Mouse (Mus musculus) adrenal gland, adult 18-20 months (tissue): ENCODE data around the gene Rrp1b. TPM values are rescaled to one million over a fixed set of nuclear protein-coding genes. Genes with fewer than 3 reads are reported as not detected.

Source experiments
- total RNA-seq, 2 experiments: library from RNA; stranded (reverse); gene quantifications; 1 replicate in 1 of 2; 2 replicates in 1 of 2; pipeline ENCODE4 v1.2.3; 2021

Rrp1b gene
- total RNA-seq, 2 experiments from 2014 or later = 26.0 to 29.9 TPM

Other genes with a start within 250 kb of the Rrp1b start
- 10 to 100 TPM; 41.3 to 81.9 TPM for gene Sik1, start 180.3 kb upstream of the Rrp1b start, total RNA-seq
- 1 to 10 TPM in 1 of 2 experiments, under 1 TPM in 1; 0.66 to 1.1 TPM for gene Hsf2bp, start 249 bp downstream of the Rrp1b start, total RNA-seq
- gene Notch3, start 130.8 kb downstream of the Rrp1b start, total RNA-seq = 1 to 10 TPM; 5.2 to 8.8 TPM
- under 1 TPM in 1 of 2 experiments, not detected in 1; 0.19 TPM for gene Ephx3, start 153.4 kb downstream of the Rrp1b start, total RNA-seq
- gene Brd4, start 248.6 kb downstream of the Rrp1b start, total RNA-seq = 100 to 1,000 TPM in 1 of 2 experiments, 10 to 100 TPM in 1; 96.2 to 110 TPM